Mouse (Mus musculus) midbrain, embryonic 11.5 days (tissue): ENCODE results near the gene Slc44a3. TPM values are rescaled to one million over a fixed set of nuclear protein-coding genes. Genes with fewer than 3 reads are reported as not detected.
A peak's percentile ranks its signal among the peaks of the same experiment; 100 is the strongest.

Source experiments
- ATAC-seq: fragments of 200-750 bp; cut with Nextera tagmentation; 2 replicates; pipeline ENCODE4 v1.8.0; 2017; ENCODE audit warnings: moderate TSS enrichment, moderate library complexity; ENCODE audit not compliant: low FRiP score
- DNase-seq: peaks from one replicate; pipeline ENCODE4 v3.0.0; 2015; ENCODE audit warnings: low spot score; ENCODE audit errors: missing footprints
- H3K27ac ChIP-seq: fragments of 300-500 bp; sonication (generic); 2 replicates; pipeline ENCODE4 v1.5.1; 2014; ENCODE audit warnings: low read depth, low read length
- H3K27me3 ChIP-seq: fragments of 300-500 bp; sonication (generic); 2 replicates; pipeline ENCODE4 v1.6.1; 2014; ENCODE audit warnings: mild to moderate bottlenecking, low read length, moderate library complexity, mixed read lengths; ENCODE audit not compliant: control insufficient read depth, insufficient read depth
- H3K36me3 ChIP-seq: fragments of 300-500 bp; sonication (generic); 2 replicates; pipeline ENCODE4 v1.6.1; 2014; ENCODE audit warnings: mild to moderate bottlenecking, low read length, moderate library complexity, mixed read lengths; ENCODE audit not compliant: control insufficient read depth, insufficient read depth
- H3K4me1 ChIP-seq: fragments of 300-500 bp; sonication (generic); 2 replicates; pipeline ENCODE4 v1.6.1; 2014; ENCODE audit warnings: low read length; ENCODE audit not compliant: control insufficient read depth, insufficient read depth
- H3K4me2 ChIP-seq: fragments of 300-500 bp; sonication (generic); 2 replicates; pipeline ENCODE4 v1.6.1; 2014; ENCODE audit warnings: mild to moderate bottlenecking, moderate library complexity
- H3K4me3 ChIP-seq: fragments of 300-500 bp; sonication (generic); 2 replicates; pipeline ENCODE4 v1.5.1; 2014; ENCODE audit warnings: low read depth, low read length
- H3K9ac ChIP-seq: fragments of 300-500 bp; sonication (generic); 2 replicates; pipeline ENCODE4 v1.6.1; 2014; ENCODE audit warnings: low read length
- H3K9me3 ChIP-seq: fragments of 300-500 bp; sonication (generic); 2 replicates; pipeline ENCODE4 v1.6.1; 2016; ENCODE audit warnings: low read length; ENCODE audit not compliant: control insufficient read depth
- WGBS: fragments of 180-500 bp; shearing (Covaris S2); extraction: QIAGEN DNeasy Blood & Tissue Kit; methylation state at CpG from one replicate; pipeline ENCODE4 v1.1.7; 2014; 5-methylcytosine and 5-hydroxymethylcytosine counted together
- polyA plus RNA-seq: library from polyadenylated mRNA; unstranded; fragments of >200 nt; fragmentation: Nextera tagmentation; extraction: Ambion mirVana; gene quantifications from 2 replicates; pipeline ENCODE4 v1.2.1, GENCODE M21; 2014

Slc44a3 gene
- polyA plus RNA-seq, 1 experiment from 2014 or later, result 0.38 TPM

DNA sequence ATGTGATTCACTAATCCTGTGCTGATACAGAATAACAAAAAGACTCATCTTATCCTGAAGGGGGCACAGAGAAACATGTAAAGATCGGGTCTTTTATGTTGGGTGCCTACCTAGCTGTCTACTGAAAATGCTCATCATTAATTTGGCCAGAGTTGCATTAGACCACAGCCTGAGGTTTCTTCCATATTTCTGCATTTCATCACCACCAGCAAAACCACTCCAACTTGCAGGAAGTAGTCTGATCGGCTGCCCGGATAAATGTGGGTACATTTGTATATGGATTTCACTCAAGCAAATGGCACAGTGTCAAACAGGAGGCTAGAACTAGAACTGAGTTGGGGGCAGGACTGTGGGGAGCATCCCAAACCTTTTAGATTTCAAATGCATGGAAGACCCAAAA is 11.1 kb downstream of the Slc44a3 start:
- no peak for DNase-seq
- no peaks in the 10 kb centered on the region for H3K9me3 ChIP-seq
- H3K4me1 ChIP-seq, result no peaks in the 10 kb centered on the region
- WGBS, result 86% methylated on average over 3 of the region's 3 CpGs
- H3K9ac ChIP-seq, result no peak overlapping the region
- H3K4me3 ChIP-seq, result no peak overlapping the region
- H3K27ac ChIP-seq, result no peak overlapping the region
- H3K27me3 ChIP-seq, result no peaks in the 10 kb centered on the region
- H3K4me2 ChIP-seq, result no peak overlapping the region
- ATAC-seq, result no peak
- no peaks in the 10 kb centered on the region for H3K36me3 ChIP-seq

- H3K36me3 ChIP-seq, result no peaks in the 10 kb centered on the region
- no peaks in the 10 kb centered on the region for H3K27me3 ChIP-seq
- ATAC-seq (no peak), DNase-seq (no peak)
- no peaks in the 10 kb centered on the region for H3K4me1 ChIP-seq
- no peak overlapping the region for H3K27ac ChIP-seq
- no peak overlapping the region for H3K4me2 ChIP-seq
- H3K9ac ChIP-seq, result no peak overlapping the region
- 93% methylated on average over 8 of the region's 8 CpGs for whole genome bisulfite sequencing
- H3K4me3 ChIP-seq, result no peak overlapping the region
- H3K9me3 ChIP-seq, result no peaks in the 10 kb centered on the region
Measured at GRCm38 (mm10) chr3:121517030-121517429, 15.2 kb downstream of the Slc44a3 start.

- peaks cover 4% of the 10 kb centered on the region for H3K4me1 ChIP-seq
- H3K4me2 ChIP-seq, result no peak overlapping the region
- 70% methylated on average over 5 of the region's 5 CpGs for WGBS
- no peak overlapping the region for H3K4me3 ChIP-seq
- no peaks in the 10 kb centered on the region for H3K9me3 ChIP-seq
- DNase-seq (peak; percentile 19), ATAC-seq (no peak)
- no peak overlapping the region for H3K27ac ChIP-seq
- no peaks in the 10 kb centered on the region for H3K27me3 ChIP-seq
- H3K9ac ChIP-seq, result no peak overlapping the region
- no peaks in the 10 kb centered on the region for H3K36me3 ChIP-seq
Measured at GRCm38 (mm10) chr3:121509141-121509540, 23.1 kb downstream of the Slc44a3 start.

DNA sequence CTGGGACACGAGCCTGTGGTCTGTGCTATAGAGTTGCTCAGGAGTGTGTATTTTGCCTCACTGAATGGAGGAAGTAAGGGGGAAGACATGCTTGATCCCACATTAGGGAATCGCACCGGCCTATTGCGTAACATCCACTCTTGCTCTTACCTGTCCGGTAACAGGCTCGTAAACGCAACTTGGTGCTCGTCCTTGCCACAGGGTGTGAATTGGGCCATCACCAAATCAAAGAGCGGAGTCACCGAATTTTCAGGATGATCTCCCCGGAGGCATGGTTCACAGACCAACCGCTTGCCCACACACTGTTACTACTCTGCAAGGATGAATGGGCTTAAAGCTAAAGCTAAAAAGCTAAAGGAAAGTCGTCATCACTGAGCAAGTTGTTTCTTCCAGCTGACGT is 24.5 kb downstream of the Slc44a3 start:
- no peak overlapping the region for H3K4me2 ChIP-seq
- no peaks in the 10 kb centered on the region for H3K9me3 ChIP-seq
- no peak overlapping the region for H3K9ac ChIP-seq
- H3K4me3 ChIP-seq, result no peak overlapping the region
- no peaks in the 10 kb centered on the region for H3K36me3 ChIP-seq
- 93% methylated on average over 14 of the region's 14 CpGs for WGBS
- no peak for ATAC-seq
- DNase-seq, result no peak
- peaks cover 4% of the 10 kb centered on the region for H3K4me1 ChIP-seq
- no peaks in the 10 kb centered on the region for H3K27me3 ChIP-seq
- no peak overlapping the region for H3K27ac ChIP-seq

DNA sequence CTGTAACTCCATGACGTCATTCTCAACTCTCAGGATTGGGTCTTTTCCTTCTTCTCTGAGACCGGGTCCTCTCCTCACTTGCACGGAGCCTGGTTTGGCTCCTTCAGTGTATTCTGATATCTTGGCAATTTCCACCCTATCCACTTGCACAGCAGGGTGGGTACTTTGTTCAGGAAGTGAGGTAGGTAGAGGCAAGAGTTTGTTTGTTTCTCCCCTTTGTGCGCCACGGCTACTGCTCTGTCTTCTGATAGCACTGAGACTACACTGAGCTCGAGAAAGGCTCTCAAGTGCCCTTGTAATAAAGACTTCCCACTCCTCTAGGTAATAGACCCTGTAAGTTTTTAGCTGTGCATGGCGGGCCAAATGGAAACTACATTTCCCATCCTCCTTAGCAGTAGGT is 25.4 kb downstream of the Slc44a3 start:
- DNase-seq, result peak; percentile 66
- Histone ChIP-seq H3K4me3 (no peak overlapping the region), H3K27ac (no peak overlapping the region), H3K36me3 (no peaks in the 10 kb centered on the region), H3K9ac (no peak overlapping the region), H3K27me3 (no peaks in the 10 kb centered on the region), H3K9me3 (no peaks in the 10 kb centered on the region), H3K4me2 (no peak overlapping the region), H3K4me1 (peaks cover 4% of the 10 kb centered on the region)
- WGBS, result 89% methylated on average over 7 of the region's 7 CpGs
- no peak for ATAC-seq

DNA sequence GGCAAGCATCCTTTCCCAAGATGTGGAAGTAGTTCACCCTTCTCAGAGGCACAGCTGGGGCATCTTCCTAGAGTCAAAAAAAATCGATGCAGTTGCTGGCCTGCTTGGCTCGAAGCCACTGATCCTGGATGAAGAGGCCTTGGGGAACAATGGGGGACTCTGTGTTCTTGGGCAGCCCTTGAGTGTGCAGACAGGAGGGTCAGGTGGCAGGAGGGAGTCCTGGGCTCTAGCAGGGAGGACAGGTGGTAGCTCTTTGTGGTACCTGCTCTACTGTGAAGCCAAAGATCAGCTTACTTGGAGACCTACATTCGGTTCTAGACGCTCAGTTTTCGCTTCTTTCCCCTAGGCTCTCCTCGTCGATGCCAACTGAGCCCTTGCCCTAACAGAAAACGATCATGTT is 26.0 kb downstream of the Slc44a3 start:
- no peak for ATAC-seq
- Histone ChIP-seq H3K4me1 (peaks cover 4% of the 10 kb centered on the region), H3K9me3 (no peaks in the 10 kb centered on the region), H3K36me3 (no peaks in the 10 kb centered on the region), H3K27ac (no peak overlapping the region), H3K4me2 (no peak overlapping the region), H3K4me3 (no peak overlapping the region), H3K27me3 (no peaks in the 10 kb centered on the region), H3K9ac (no peak overlapping the region)
- WGBS, result 89% methylated on average over 8 of the region's 8 CpGs
- peak; percentile 57 for DNase-seq

DNA sequence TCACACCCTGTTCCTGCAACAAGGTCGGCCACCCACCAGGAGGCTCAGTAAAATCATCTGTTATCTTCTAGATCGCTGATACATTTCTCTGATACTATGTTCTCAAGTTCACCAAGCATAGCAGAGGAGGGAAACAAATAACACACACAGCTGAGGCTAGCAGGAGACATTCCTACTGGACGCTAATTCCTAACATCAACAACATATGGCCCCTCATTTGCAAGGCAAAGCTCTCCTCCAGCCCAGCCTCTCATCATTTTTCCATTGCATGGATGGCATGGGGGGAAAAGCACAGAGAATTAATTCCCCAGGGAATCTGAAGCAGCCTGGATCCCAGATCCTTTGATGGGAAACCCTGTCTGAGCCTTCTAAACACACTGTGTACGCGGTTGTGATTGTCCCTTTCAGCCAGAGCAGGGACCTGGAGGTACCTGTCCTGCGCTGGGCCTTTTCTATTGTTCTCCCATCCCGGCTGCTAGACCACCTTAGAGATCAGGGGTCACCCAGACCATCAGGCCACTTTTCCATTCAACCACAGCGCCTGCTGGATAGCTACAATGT is 27.2 kb downstream of the Slc44a3 start:
- ATAC-seq, result peak; percentile 77
- peak overlapping the region; percentile 56; the same call in 1 of the 2 replicates for H3K27ac ChIP-seq

DNA sequence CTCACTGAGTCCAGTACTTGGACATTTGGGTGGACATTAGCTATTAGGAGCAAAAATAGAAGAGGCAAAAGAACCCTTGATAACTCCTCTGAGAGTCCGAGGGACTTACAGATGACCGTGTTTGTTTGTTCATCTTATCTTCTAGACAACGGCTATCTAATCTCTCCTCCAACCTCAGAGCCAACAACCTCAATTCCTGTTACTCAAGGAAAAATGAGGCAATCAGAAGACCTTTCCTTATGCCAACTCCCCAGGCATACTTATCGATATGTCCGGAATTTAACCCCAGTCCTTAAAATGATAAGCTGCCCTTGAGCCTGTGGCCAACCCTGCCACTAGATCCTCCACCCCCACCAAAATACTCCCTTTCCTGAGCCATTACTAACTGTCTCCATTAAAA is 31.5 kb downstream of the Slc44a3 start:
- no peaks in the 10 kb centered on the region for H3K36me3 ChIP-seq
- no peak for ATAC-seq
- WGBS, result 92% methylated on average over 5 of the region's 5 CpGs
- peaks cover 4% of the 10 kb centered on the region for H3K4me1 ChIP-seq
- no peaks in the 10 kb centered on the region for H3K27me3 ChIP-seq
- no peak overlapping the region for H3K27ac ChIP-seq
- peak; percentile 39 for DNase-seq
- H3K9ac ChIP-seq, result no peak overlapping the region
- H3K9me3 ChIP-seq, result no peaks in the 10 kb centered on the region
- H3K4me3 ChIP-seq, result no peak overlapping the region
- H3K4me2 ChIP-seq, result no peak overlapping the region

More for the DNA sequence above, 27.2 kb downstream of the Slc44a3 start:
- Histone ChIP-seq H3K4me3 (no peak overlapping the region), H3K9me3 (no peaks in the 10 kb centered on the region), H3K9ac (no peak overlapping the region), H3K27me3 (no peaks in the 10 kb centered on the region), H3K4me1 (peaks cover 4% of the 10 kb centered on the region), H3K4me2 (no peak overlapping the region), H3K36me3 (no peaks in the 10 kb centered on the region)
- WGBS, result 64% methylated on average over 8 of the region's 8 CpGs
- peak; percentile 77 for DNase-seq

DNA sequence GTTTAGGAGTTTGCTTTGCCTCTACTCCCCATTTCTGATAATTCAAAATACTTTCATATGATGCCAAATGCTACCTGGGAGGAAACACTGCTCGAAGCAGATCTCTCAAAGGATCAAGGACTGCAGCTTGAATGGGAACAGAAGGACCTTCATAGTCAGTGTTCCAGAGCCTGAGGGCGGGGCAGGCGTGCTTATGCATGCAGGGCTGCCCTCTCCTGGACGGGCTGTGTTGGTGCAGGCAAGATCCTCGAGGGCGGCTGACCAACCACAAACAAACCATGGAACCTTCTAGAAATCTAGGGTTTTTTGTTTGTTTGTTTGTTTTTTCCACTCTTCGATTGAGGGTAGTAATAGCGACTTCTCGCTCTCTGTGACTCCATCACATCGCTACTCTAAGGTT is 32.0 kb downstream of the Slc44a3 start:
- Histone ChIP-seq H3K36me3 (no peaks in the 10 kb centered on the region), H3K4me2 (no peak overlapping the region), H3K4me3 (no peak overlapping the region), H3K9me3 (no peaks in the 10 kb centered on the region), H3K9ac (no peak overlapping the region), H3K27me3 (no peaks in the 10 kb centered on the region), H3K27ac (no peak overlapping the region), H3K4me1 (peaks cover 3% of the 10 kb centered on the region)
- DNase-seq (peak; percentile 87), ATAC-seq (0 out of 2 replicates have a peak, but pooled peaks have one; percentile 38)
- 60% methylated on average over 10 of the region's 10 CpGs for WGBS
